Mouse (Mus musculus): Measurements from ENCODE around the gene Slc10a7.
"Not testable (repeated sequence)": the region's sequence is repeated elsewhere in the genome, so short reads cannot be mapped to it uniquely, and the experiment has no call there.

Gene Slc10a7

DNA sequence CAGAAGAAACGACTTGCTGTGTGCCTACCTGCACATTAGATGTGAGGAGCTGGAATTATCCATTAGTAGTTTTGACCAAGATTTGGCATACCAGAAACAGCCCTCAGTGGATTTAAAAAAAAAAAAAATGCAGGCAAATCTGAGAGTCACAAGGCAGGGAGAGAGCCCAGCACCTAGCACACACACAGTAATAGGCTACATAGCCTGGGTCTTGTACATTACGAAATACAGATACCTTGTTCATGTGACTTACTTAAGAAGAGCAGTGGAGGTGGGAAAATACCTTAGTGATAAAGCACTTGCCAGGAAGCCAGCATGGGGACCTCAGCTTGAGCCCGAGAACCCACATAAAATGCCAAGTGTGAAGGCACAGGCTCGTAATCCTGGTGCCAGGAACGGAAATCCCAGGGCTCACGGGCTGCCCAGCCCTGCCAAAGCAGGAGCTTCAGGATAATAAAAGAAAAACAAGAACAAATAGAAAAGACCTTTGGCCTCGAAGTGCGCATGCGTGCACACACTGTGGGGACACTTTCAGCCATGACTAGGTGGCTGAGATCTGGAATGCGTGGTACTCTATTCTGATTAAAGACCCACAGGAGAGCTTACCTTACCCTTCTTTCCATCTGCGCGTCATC is 155.3 kb downstream of the Slc10a7 start:
- DNase-seq (ENCODE audit: low spot score in 2 of 2): no peak

DNA sequence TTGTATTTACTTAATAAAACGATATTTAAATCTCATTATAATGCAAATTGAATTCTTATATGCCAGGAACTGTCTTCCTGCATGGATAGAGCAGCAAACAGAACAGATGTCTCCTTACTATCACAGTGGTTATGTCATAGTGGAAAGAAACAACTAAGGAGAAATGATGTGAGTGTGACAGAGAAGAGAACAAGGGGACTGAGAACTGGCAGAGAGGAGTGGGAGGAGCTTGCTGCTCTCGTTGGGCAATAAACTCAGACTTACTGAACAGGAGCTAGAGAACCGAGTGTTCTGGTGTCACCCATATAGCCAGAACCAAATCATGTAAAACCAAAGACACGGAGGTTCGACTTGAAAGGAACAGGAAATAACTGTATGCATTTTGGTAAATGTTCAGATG is 158.3 kb downstream of the Slc10a7 start:
- DNase-seq (ENCODE audit: low spot score in 2 of 2): no peak

DNA sequence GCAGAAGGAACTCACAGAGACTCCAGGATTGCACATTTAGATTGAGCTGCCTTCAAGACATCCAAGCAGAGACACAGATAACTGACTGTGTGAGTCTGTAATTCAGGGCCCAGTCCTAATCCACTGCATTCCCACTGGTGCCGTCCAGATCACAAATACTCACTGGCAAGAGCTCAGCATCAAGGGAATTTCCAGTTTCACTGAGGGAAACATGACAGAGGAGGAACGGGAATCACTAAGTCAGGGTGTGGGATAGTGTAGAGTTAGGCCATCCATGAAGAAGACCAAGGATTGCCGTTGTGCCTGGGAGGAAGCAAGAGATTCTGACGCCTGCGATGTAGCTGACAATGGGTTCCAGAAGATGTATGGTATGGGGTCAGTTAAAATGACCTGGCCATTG is 159.1 kb downstream of the Slc10a7 start:
- DNase-seq (ENCODE audit: low spot score in 2 of 2): no peak

DNA sequence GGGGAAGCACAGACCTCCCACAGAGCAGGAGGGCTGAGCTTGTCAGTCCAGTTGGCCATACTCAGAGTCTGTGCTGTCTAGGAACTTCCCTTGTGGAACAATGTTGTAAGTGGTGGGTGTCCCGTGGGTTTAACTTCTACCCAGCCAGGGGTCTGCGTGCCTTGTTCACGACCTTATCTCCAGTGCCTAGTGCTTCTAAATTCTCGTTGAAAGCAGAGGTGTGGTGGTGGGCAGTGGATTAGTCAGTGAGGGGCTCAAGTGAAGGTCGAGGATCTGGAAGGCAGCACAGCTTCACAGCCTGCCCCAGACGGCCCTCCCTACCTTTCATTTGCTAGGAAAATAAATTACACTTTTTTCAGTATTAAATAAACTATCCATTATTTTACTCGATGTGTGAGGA is 161.1 kb downstream of the Slc10a7 start:
- DNase-seq (ENCODE audit: low spot score in 2 of 2): no peak

DNA sequence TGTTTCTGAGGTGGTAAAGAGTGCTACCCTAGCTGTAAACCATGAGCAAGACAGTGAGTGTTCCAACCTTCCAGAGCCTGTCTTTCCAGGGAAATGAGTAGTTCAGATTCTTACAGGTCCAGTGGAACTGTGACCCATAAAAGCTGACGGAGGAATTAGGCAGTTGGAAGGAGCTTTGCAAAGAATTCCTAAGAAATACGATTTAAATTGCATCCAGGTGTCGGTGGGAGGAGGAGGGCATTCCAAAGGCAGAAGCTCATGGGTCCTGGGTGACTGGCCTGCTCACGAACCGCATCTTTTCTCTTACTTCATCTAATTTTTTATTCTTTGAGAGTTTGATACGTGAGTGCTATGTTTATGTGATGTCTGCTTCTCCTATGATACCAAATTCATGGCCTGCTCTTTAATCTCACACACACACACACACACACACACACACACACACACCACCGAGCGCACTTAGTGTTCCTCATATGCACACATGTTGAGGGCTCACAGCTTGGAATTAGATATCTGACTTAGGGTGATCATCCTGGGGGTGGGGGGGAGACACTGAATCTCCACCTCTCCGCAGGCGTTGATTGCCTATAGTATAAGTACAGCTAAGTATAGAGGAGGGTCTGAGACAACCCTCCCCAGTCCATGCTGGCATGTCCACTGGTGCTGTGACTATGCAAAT is 169.5 kb downstream of the Slc10a7 start:
- DNase-seq (ENCODE audit: low spot score in 2 of 2): no peak

DNA sequence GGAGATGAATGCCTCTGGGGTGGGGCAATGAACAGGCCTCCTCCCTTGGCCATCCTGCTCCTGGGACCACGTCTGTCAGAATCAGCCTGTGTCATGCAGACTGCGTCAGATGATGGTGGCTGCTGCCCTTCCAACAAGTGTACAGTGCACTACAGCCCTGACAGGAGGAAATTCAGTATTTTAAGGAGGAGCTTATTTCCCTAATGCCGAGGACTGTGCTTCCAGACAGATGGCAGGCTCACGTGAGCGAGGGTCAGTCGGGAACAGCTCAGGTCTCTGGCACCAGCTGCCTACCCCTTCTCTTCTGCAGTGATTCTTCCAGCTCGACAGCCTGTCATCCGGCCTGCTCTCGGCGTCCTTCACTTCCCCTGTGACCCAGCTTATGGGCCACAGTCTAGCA is 181.6 kb downstream of the Slc10a7 start:
- no peak for DNase-seq (ENCODE audit: low spot score in 2 of 2)

DNA sequence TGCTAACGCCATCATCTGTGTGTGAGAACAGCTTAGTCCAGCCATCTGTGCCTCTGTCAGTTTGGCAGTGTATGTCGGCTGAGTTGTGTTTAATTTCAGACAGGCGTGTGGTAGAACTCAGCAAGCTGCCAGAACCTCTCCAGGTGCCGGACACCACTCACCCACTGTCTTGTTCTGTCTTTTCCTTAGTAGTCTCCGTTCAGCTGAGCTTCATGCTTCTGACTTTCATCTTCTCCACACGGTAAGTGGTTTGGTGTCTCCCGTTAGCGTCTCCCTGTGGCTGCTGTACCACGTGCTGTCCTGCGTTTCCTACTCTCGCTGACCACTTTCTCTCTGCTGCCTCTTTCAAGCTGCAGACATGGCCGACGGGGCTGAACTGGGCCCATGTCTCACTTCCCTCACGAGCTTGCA is 189.2 kb downstream of the Slc10a7 start:
- no peak for DNase-seq (ENCODE audit: low spot score in 2 of 2)

DNA sequence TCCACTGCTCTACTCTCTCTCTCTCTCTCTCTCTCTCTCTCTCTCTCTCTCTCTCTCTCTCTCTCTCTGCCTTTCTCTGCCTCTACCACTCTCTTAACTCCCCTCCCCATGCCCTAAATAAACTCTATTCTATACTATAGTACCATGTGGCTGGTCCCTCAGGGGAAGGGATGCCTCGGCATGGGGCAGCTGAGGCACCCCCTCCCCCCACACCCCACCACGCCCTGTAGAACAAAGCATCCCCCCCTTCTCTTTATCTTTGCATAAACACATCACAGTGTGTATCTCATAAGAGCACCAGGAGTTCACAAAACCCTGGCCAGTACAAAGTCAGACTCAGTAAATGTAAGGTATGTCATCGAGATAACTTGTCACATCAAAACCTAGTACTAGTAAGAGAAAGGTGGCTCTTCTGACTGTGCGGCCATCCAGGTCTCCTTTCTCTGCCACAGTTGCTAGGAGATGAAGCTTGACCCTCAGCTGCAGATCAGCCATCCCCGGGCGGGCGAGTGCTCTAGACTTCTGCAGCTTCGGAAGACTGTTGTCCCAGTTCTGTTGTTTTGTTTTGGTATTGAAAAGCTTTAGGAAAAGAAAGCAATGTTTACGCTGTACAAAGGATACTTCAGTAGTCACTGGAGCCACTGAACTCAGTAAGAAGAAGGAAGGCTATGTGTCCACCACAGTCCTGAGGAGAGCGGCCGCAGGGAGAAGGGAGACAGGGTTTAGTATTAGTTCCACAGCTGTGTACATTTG is 194.1 kb downstream of the Slc10a7 start:
- no peak for DNase-seq (ENCODE audit: low spot score in 2 of 2)

DNA sequence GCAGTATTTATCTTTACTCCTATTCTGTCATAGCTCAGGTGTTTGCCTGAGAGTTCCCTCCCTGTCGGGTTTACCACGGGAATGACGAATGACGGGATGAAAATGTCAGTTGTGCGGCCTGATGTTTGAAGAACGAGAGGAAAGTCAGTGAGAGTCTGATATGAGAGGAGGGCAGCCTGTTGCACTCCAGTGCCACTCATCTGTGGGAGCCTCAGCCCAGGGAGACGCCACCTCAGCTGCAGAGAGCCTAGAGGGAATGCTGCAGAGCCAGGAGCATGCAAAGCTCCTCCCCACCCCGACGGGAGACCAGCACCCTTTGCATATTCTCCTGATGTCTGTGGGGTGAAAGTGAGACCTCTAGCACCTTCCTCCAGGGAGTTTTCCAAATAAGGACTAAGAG is 196.8 kb downstream of the Slc10a7 start:
- DNase-seq (ENCODE audit: low spot score in 2 of 2): no peak

DNA sequence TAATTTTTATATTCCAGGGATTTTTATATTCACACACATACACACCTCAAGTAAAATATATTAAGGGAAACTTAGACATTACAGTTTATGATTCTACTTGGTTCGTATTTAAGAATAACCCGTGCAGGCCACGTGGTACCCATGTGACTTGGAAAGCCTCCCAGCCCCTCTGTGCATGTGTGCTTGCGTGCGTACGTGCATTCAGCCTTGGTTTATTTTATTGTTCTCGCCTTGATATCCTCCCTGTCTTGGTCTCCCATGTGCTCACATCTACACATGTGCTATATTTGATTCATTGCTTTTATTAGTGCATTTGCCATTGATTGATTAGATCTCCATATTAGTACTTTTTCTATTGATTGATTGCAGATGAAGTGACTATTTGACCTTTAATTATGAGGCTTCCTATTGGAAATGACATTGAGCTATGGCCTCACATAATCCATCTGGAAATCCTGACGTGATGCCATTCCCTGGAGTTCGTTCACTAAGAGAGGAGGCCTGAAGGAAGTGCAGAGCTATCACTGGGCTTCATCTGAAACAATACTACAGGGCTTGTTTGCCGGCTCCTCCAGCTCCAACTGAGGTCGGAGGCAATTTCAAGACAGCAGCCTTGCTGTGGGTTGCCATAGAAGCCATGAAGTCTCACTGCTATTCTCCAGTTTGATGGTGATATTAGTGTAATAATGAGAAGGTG is 200.9 kb downstream of the Slc10a7 start:
- no peak for DNase-seq (ENCODE audit: low spot score in 2 of 2)

DNA sequence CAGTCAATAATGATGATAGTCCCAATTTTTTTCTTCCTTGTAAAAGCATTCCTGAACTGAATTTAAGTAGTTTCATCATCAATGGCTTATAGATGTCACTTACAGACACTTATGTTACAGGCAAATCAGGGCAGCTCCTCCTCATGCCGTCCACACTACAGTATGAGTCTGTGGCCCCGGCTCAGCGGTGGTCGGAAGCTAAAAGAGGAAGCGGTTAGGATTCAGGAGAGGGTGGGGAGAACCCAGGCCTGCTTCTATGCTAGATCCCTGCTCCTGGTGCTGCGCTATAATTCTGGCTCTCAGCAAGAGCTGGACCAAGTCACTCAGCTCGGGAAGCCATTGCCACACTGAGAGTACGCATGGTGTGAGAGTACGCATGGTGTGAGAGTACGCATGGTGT is 201.8 kb downstream of the Slc10a7 start:
- DNase-seq (ENCODE audit: low spot score in 2 of 2): no peak

DNA sequence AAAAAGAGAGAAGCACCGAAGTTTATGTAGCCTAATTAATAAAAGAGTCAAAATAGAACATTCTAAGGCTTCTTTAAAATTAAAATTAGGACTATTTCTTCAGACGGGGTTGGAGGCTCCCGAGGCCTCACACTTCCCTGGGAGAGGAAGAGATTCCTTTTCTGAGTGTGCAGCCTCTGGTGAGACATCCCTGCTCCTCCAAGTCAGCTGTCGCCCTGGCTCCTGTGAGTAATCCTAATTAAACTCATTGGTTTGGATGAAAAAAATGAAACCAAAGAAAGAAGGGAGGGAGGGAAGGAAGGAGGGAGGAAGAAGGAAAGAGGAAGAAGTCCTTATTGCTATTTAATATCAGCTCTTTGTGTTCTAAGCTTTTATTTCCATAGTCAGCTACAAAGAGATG is 205.7 kb downstream of the Slc10a7 start:
- no peak for DNase-seq (ENCODE audit: low spot score in 2 of 2)

DNA sequence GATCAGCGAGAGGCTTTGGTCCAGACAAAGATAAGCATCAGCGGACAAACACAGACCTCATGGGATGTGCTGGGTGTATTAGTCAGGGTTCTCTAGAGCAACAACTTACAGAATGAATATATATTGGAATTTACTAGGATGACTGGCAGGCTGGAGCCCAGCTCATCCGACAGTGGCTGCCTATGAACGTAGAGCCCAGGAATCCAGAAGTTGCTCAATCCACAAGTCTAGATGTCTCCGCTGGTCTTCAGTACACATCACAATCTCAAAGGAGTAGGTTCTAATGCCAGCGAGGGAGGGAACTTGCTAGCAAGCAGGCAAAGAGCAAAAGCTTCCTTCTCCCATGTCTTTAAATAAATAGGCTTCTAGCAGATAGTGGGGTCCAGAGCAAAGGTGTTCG is 207.4 kb downstream of the Slc10a7 start:
- no peak for DNase-seq (ENCODE audit: low spot score in 2 of 2)

DNA sequence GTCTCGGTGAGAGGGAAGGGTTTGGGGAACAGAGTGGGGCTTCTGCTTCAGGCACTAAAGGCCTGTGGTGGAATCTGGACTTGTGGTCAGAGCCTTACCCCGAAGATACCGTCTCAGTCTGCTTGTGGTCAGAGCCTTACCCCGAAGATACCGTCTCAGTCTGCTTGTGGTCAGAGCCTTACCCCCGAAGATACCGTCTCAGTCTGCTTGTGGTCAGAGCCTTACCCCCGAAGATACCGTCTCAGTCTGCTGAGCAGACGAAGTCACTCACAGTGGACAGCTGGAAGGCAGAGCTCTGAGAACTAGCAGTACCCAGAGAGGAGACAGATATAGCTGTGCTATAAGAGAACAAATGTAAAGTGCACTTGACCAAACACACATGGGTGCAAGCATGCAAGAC is 208.0 kb downstream of the Slc10a7 start:
- not testable (repeated sequence) for DNase-seq (ENCODE audit: low spot score in 2 of 2)

DNA sequence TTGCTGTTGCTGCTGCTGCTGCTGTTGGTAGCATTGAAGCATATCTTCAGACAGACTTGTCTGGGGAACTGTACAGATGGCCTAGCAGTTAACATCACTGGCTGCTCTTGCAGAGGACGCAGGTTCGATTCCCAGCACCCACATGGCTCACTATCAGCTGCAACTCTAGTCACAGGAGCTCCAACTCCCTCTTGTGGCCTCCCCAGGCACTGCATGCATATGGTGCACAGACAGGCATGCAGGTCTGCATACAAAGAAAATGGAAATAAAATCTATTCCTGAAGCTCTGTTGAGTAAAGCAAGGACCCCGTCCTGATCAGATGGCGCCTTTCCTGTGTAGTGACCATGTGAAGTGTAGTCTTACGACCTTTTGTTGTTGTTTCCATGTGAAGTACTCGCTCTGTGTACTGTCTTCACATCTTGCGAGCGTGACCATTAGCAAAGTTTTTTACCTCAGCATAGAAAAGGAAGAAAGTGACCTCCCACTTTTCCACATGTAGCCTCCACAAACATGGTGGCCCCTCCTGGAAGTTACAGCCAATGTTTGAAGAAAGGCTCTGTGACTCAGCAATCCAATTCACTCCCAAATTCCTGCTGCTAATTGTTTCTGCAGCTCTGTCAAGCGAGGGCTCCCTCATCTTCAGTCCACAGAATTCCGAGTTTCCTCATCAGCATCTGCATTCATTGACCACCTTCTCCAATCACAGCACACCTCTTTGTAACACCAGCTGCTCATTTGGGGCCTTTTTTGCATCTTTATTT is 210.3 kb downstream of the Slc10a7 start:
- no peak for DNase-seq (ENCODE audit: low spot score in 2 of 2)

DNA sequence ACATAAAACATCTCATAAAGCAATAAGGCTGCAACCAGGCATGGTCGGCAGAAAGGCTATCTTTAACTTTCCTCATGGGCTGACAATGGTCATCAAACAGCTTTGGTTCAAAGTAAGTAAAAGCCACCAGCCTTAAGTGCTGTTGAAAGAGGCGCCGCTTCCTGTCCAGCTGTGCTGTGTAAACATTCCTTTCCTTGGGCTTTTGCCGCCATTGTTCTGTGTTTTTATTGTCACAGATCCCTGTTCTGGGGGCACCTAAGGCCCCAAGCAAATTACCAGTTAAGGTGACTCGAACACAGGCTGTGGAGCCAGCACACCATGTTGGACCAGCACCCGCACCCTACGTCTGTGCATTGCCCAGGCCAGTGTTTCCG is 210.9 kb downstream of the Slc10a7 start:
- DNase-seq (ENCODE audit: low spot score in 2 of 2): no peak

DNA sequence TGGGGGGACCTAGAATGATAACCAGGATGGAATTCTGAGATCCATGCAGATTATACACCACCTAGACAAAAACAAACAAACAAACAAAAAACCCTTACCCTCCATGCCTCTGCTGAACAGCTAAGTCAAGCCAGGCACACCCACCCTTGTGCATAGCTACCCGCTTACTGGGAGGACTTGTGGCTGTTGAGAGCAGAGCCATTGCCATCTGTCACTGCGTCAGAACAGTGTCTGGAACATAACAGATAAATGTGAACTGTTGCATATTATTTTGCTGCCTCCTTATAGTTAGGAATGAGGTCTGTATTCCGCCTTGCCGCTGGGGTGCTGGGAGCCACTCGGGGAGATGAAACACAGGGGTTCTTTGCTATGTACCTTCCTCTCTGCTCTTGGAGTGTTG is 212.4 kb downstream of the Slc10a7 start:
- no peak for DNase-seq (ENCODE audit: low spot score in 2 of 2)

DNA sequence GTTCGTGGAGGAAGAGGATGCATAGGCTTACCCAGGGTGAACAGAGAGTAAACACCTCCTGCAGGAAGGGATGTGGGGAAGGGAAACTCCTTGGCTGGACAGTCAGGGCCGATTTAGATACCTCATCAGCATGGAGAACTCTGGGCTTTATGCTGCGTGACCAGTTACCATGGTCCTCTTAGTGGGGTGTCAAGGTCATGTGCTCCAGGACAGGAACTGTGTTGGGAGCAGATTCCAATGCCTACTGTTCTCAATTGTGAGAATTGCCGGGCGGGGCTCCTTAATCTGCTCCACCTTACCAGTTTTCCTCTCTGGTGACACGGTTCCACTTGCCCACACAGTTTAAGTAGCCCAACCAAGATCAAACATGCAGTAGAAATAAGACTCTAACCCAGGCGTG is 213.1 kb downstream of the Slc10a7 start:
- no peak for DNase-seq (ENCODE audit: low spot score in 2 of 2)

DNA sequence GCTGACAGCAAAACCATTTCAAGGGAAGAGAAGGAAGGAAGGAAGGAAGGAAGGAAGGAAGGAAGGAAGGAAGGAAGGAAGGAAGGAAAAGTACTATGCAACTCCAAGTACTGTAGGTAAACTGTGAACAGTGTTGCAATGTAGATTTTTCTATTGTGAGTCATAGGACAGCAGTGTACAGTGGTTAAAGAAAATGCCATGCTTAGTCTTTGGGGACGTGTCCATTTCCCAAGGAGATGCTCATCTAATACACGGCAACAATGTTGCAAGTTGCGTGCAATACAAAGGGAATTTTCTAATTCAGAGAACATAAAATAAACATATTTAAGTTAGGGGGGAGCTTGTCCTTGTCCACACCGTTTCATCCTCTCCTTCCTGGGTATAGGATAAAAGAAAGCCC is 215.7 kb downstream of the Slc10a7 start:
- DNase-seq (ENCODE audit: low spot score in 2 of 2): no peak

DNA sequence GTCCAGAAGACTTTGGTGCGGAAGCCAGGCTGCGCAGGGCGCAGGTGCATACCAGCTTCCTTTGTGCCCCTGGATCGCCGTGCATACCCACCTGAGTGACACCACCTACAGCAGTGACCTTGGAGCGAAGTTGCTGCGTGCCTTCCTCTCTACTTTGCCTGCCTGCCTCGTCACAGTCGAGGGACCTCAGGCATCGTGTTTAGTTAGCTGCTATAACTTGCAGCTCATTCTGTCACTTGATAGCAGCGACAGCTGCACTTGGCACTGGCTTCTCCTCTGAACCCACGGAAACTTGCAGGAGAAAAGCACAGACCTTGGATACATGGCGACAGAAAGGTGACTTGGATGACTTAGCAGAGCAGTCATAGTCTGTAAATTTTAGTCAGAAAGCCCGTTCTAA is 219.1 kb downstream of the Slc10a7 start:
- DNase-seq (ENCODE audit: low spot score in 2 of 2): no peak

DNA sequence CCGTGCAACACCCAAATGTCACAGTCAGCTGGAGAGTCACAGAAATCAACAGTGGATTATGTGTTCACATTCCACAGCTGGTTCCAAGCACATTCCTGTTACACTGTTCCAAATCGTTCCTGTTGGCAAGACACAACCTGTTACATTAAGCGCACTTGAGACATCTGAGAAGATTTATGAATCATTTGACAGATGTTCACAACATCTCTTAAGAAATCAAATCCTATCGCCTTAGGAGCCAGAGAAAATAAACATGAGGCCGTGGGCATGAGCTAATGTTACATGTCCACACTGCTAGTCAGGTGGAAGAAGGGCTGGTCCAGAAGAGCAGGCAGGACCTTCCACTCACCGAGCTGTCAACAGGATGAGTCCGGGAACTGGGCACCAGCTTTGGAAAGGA is 223.3 kb downstream of the Slc10a7 start:
- DNase-seq (ENCODE audit: low spot score in 2 of 2): no peak

DNA sequence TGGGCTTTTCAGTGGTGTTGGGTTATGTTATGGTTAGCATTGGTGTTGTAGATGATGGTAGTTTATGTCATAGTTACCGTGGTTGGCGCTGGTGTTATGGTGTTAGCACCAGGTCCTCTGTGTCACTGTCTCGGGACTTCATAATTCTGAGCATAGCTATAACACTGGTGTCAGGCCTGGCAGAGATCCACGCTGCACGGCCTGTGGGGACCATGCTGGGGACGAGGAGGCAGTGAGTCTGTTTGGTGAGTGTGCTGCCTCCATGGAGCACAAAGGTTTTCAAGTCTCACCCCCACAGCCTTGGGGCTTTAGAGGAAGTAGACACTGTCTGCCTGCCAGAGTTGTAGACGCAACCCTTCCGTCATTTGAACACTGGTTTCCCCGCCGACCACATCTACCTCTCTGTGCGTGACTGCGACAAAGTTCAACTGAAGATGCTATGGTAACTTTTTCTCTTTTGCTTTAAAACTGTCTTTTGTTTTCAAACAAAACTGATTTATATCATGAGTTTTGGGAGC is 223.9 kb downstream of the Slc10a7 start:
- DNase-seq (ENCODE audit: low spot score in 2 of 2): no peak
